Mouse (Mus musculus): ENCODE results near the gene Prss12. TPM values are rescaled to one million over a fixed set of nuclear protein-coding genes. Genes with fewer than 3 reads are reported as not detected.

The Prss12 gene
- polyA plus RNA-seq, 1 experiment from 2014 or later = 1.2 TPM

GRCm38 (mm10) chr3:123515600-123516359 lies 69.1 kb downstream of the Prss12 start:
- Histone ChIP-seq H3K4me3 (no peak overlapping the region), H3K27ac (no peak overlapping the region), H3K9me3 (replicated peaks) (no peaks in the 10 kb centered on the region), H3K4me1 (no peaks in the 10 kb centered on the region), H3K36me3 (no peaks in the 10 kb centered on the region), H3K27me3 (ENCODE audit: low read depth, poor library complexity, severe bottlenecking) (no peaks in the 10 kb centered on the region)
- WGBS = 25% methylated on average over 5 of the region's 5 CpGs
- no peak for DNase-seq (ENCODE audit: low spot score)

DNA sequence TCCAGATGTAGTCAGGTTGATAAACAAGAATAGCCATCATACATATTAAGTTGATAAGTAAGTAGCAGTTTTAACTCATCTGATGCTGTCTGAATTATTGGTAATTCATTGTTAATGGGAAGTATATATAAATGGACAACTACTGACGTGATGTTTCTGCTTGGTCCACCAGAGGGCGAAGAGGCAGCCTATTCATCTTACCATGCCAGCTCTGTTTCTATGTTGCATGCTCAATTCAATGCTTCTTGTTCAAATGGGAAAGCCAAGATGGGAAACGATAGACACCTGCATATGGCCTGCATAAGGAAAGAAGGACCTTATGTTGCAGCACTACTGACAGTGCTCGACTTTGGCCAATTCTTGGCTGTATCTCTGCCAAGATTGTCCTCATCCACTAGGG lies 70.1 kb downstream of the Prss12 start:
- DNase-seq (ENCODE audit: low spot score) = peak; percentile 41
- Histone ChIP-seq H3K9me3 (replicated peaks) (no peaks in the 10 kb centered on the region), H3K4me3 (no peak overlapping the region), H3K27ac (no peak overlapping the region), H3K36me3 (no peaks in the 10 kb centered on the region), H3K27me3 (ENCODE audit: low read depth, poor library complexity, severe bottlenecking) (no peaks in the 10 kb centered on the region), H3K4me1 (no peaks in the 10 kb centered on the region)
- WGBS = 49% methylated on average over 4 of the region's 4 CpGs

- Histone ChIP-seq H3K27me3 (ENCODE audit: low read depth, poor library complexity, severe bottlenecking) (no peaks in the 10 kb centered on the region), H3K4me3 (no peak overlapping the region), H3K27ac (no peak overlapping the region), H3K36me3 (no peaks in the 10 kb centered on the region), H3K9me3 (replicated peaks) (no peaks in the 10 kb centered on the region), H3K4me1 (no peaks in the 10 kb centered on the region)
- DNase-seq (ENCODE audit: low spot score) = no peak
- WGBS = 80% methylated on average over 11 of the region's 11 CpGs
Observed at GRCm38 (mm10) chr3:123526313-123527067, 79.8 kb downstream of the Prss12 start.

DNA sequence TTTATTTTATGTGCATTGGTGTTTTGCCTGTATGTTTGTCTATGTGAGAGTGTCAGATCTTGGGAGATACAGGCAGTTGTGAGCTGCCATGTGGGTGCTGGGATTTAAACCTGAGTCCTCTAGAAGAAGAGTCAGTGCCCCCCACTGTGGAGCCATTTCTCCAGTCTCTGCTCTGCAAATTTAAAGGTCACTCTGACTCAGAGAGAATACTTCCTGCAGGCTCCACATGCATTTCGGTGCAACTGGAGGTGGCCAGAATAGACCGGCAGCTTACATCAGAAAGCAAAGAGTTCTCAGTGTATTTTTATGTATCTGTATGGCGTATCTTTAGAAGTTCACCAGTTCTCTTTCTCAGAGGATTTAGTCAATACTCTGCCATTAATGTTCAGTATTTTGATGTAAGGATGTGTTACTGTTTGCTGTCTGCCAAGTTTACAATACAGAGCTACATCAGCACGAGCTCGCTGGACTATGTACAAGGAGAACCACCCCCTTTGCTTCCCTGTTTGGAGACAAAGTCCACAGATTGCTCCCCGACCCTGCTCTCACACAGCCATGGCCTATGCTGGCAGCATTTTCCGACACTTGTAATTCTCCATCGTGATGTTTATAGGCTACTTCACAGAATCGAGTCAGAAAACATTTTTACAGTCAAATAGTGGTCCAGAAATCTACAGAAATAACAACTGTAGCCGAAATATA lies 81.2 kb downstream of the Prss12 start:
- H3K4me3 ChIP-seq = no peak overlapping the region
- DNase-seq (ENCODE audit: low spot score) = no peak
- no peaks in the 10 kb centered on the region for H3K27me3 ChIP-seq (ENCODE audit: low read depth, poor library complexity, severe bottlenecking)
- H3K9me3 ChIP-seq (replicated peaks) = no peaks in the 10 kb centered on the region
- WGBS = 85% methylated on average over 10 of the region's 10 CpGs
- H3K36me3 ChIP-seq = no peaks in the 10 kb centered on the region
- H3K4me1 ChIP-seq = no peaks in the 10 kb centered on the region
- H3K27ac ChIP-seq = no peak overlapping the region

DNA sequence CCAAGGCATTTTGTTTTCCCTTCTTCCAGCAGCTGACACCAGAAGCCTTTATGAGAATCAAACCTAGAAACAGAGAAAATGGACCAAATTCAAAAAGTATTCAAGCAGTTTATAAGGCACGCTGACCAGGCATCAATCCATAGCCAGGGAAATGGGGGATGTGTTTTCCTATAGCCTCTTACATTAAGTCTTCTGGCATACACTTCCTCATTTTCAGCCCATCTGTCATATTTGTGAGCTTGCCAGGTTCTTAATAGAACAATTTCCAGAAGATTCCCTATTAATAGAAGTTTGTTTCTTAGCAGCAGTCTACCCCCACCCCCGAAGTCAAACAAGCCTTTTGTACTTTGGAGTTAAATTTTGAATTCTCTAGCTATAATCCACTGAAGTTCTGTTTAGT lies 84.4 kb downstream of the Prss12 start:
- H3K36me3 ChIP-seq = no peaks in the 10 kb centered on the region

GRCm38 (mm10) chr3:123537279-123537678 lies 90.6 kb downstream of the Prss12 start:
- H3K27me3 ChIP-seq (ENCODE audit: low read depth, poor library complexity, severe bottlenecking) = no peaks in the 10 kb centered on the region
- DNase-seq (ENCODE audit: low spot score) = no peak
- H3K27ac ChIP-seq = no peak overlapping the region
- 82% methylated on average over 1 of the region's 1 CpGs for WGBS
- H3K4me1 ChIP-seq = no peaks in the 10 kb centered on the region
- no peak overlapping the region for H3K4me3 ChIP-seq
- no peaks in the 10 kb centered on the region for H3K36me3 ChIP-seq
- H3K9me3 ChIP-seq (replicated peaks) = no peaks in the 10 kb centered on the region

More for the DNA sequence above, 84.4 kb downstream of the Prss12 start:
- H3K9me3 ChIP-seq (replicated peaks) = no peaks in the 10 kb centered on the region
- no peak for DNase-seq (ENCODE audit: low spot score)
- H3K27me3 ChIP-seq (ENCODE audit: low read depth, poor library complexity, severe bottlenecking) = no peaks in the 10 kb centered on the region
- H3K4me1 ChIP-seq = no peaks in the 10 kb centered on the region
- H3K4me3 ChIP-seq = no peak overlapping the region
- 90% methylated on average over 2 of the region's 2 CpGs for WGBS
- no peak overlapping the region for H3K27ac ChIP-seq

GRCm38 (mm10) chr3:123543585-123544304 lies 97.0 kb downstream of the Prss12 start:
- Histone ChIP-seq H3K9me3 (replicated peaks) (no peaks in the 10 kb centered on the region), H3K4me3 (no peak overlapping the region), H3K4me1 (no peaks in the 10 kb centered on the region), H3K36me3 (no peaks in the 10 kb centered on the region), H3K27ac (no peak overlapping the region), H3K27me3 (ENCODE audit: low read depth, poor library complexity, severe bottlenecking) (no peaks in the 10 kb centered on the region)
- DNase-seq (ENCODE audit: low spot score) = no peak
- 89% methylated on average over 6 of the region's 6 CpGs for WGBS

GRCm38 (mm10) chr3:123550487-123550886 lies 103.8 kb downstream of the Prss12 start:
- Histone ChIP-seq H3K9me3 (replicated peaks) (no peaks in the 10 kb centered on the region), H3K27ac (no peak overlapping the region), H3K4me1 (no peaks in the 10 kb centered on the region), H3K27me3 (ENCODE audit: low read depth, poor library complexity, severe bottlenecking) (no peaks in the 10 kb centered on the region), H3K36me3 (no peaks in the 10 kb centered on the region), H3K4me3 (no peak overlapping the region)
- 92% methylated on average over 3 of the region's 3 CpGs for WGBS
- DNase-seq (ENCODE audit: low spot score) = no peak

DNA sequence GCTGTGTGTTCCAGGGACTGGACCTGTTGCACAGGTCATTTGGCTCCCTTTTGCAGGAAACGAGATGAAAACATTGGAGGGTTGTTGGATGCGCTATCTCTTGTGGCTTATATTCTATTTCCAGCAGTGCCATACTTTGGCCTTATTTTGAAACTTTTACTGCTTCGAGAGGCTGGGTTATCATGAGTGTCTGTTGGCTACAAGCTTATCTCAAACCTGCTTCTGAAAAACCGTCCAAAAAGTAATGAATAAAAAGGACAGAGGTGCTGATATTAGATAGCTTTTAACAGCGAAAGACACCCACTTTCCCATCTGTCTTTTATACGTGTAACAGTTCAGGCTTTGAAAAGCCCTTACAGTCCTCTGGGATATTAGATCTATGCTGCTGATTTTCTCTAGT lies 107.2 kb downstream of the Prss12 start:
- no peak for DNase-seq (ENCODE audit: low spot score)
- Histone ChIP-seq H3K4me3 (no peak overlapping the region), H3K9me3 (replicated peaks) (no peaks in the 10 kb centered on the region), H3K27me3 (ENCODE audit: low read depth, poor library complexity, severe bottlenecking) (no peaks in the 10 kb centered on the region), H3K27ac (no peak overlapping the region), H3K36me3 (no peaks in the 10 kb centered on the region), H3K4me1 (no peaks in the 10 kb centered on the region)
- 90% methylated on average over 6 of the region's 6 CpGs for WGBS

DNA sequence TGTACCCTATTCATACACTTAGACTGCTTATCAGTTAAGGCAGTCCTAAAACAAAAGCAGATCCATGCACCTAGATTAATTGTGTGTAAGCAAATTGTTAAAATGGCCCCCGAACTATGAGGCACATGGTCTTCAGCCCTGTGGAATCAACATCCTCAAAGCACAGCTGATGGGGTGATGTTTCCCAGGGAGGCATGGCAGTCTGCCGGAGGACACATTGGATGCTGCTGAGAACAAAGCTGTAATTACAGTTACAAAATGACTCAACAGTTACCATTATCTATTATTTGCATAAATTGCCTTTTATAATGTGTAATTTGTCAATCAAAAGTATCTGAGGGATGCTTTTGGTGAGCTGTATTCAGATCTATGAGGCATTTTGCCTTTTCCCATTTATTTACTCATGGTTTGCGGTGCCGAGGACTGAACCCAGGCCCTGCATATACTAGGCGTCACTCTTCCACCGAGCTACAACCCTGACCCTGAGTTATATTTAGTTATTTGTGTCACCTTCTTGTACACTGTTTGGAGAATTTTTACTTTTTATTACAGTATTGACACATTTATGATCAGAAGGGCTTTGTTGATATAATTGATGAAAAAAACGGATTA lies 108.6 kb downstream of the Prss12 start:
- Histone ChIP-seq H3K4me1 (no peaks in the 10 kb centered on the region), H3K9me3 (replicated peaks) (no peaks in the 10 kb centered on the region), H3K36me3 (no peaks in the 10 kb centered on the region), H3K27ac (no peak overlapping the region), H3K27me3 (ENCODE audit: low read depth, poor library complexity, severe bottlenecking) (no peaks in the 10 kb centered on the region), H3K4me3 (no peak overlapping the region)
- WGBS = 92% methylated on average over 7 of the region's 7 CpGs
- no peak for DNase-seq (ENCODE audit: low spot score)

All from limb, embryonic 10.5 days (tissue).